Mouse (Mus musculus): ENCODE results near the gene Lage3. TPM values are rescaled to one million over a fixed set of nuclear protein-coding genes. Genes with fewer than 3 reads are reported as not detected.
A peak's percentile ranks its signal among the peaks of the same experiment; 100 is the strongest.

The Lage3 gene
- polyA plus RNA-seq, 1 experiment from 2014 or later: 102 TPM

DNA sequence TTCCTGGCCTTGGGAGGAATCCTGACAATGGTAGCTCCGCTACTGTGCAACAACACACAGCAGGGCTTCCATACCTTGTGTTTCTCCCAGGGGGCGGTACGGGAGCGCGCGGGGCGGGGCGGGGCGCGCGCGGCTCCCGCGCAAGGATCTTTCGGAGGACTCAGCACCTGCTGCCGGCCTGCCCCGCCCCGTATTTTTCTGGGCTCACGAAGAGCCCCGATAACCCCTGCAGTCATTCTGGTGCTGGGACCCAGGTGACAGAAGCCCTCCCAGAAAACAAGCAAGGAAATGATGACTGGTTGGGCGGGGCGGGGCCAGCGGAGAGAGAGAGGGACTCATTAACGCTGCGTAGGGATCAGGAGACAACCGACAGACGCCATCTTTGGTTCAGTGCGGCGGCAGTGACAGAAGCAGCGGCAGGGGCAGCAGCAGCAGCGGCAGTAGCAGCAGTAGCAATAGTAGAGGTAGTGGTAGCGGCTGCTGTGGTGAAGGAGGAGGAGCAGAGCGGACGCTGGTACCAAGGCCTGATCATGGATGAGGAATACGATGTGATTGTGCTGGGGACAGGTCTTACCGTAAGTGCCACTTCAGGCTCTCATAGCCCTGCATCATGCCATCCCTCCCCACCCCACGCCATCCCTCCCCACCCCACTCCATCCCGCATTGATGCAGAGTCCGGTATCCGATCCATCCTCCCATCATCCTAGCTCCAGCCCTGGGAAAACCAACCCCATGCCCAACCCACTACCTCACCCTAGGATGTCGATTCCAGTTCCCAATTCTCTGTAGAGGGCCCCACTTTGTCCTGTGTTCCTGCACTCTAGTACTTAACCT is 48.3 kb downstream of the Lage3 start, which contains the start of gene Gdi1:
Gene Gdi1, plus strand, starts transcription at position 132 of the 834 bp plus-strand sequence.
- ATAC-seq (replicated peaks; ENCODE audit: low FRiP score) (peak; percentile 85), DNase-seq (ENCODE audit: low spot score) (peak; percentile 79)
- H3K4me3 ChIP-seq (ENCODE audit: low read depth, low read length): peak within 1 kb of the TSS; percentile 61
- peak within 1 kb of the TSS; percentile 78 for H3K27ac ChIP-seq (ENCODE audit: low read depth, low read length)
- H3K36me3 ChIP-seq (ENCODE audit: control insufficient read depth, insufficient read depth, low read length): peaks cover 23% of the 10 kb centered on the region; the same call in 1 of the 2 replicates
- peak within 1 kb of the TSS; percentile 77 for H3K9ac ChIP-seq (ENCODE audit: low read depth, low read length)
- WGBS: 6% methylated on average over 41 of the region's 41 CpGs
- H3K4me1 ChIP-seq (replicated peaks; ENCODE audit: control insufficient read depth, insufficient read depth, low read length): no peaks in the 10 kb centered on the region
- no peaks in the 10 kb centered on the region for H3K9me3 ChIP-seq (ENCODE audit: control insufficient read depth, low read length)
- H3K4me2 ChIP-seq: peak within 1 kb of the TSS; percentile 77
- H3K27me3 ChIP-seq (replicated peaks; ENCODE audit: control insufficient read depth, insufficient read depth, low read length): no peaks in the 10 kb centered on the region

Small RNA genes within 50 kb of the gene (microRNA-seq; reads per million reads assigned to microRNA genes)
- 1.4 reads per million for gene Mir7092 (ENCODE audit: borderline number of aligned reads)

Other genes starting within 250 kb of the Lage3 start
- gene Opn1mw, start 226.2 kb downstream of the Lage3 start, polyA plus RNA-seq (2014; fragmentation: Nextera tagmentation; extraction: Ambion mirVana): not detected in 2 replicates
- 10.5 and 11.8 TPM in 2 replicates for gene Mecp2, start 218.3 kb downstream of the Lage3 start, polyA plus RNA-seq (2014; fragmentation: Nextera tagmentation; extraction: Ambion mirVana)
- gene Tex28, start 185.8 kb downstream of the Lage3 start, polyA plus RNA-seq (2014; fragmentation: Nextera tagmentation; extraction: Ambion mirVana): not detected in 2 replicates
- not detected in 2 replicates for gene Tktl1, start 176.4 kb downstream of the Lage3 start, polyA plus RNA-seq (2014; fragmentation: Nextera tagmentation; extraction: Ambion mirVana)
- 172 and 175 TPM in 2 replicates for gene Flna, start 103.8 kb downstream of the Lage3 start, polyA plus RNA-seq (2014; fragmentation: Nextera tagmentation; extraction: Ambion mirVana)
- 20.7 and 23.2 TPM in 2 replicates for gene Emd, start 98.9 kb downstream of the Lage3 start, polyA plus RNA-seq (2014; fragmentation: Nextera tagmentation; extraction: Ambion mirVana)
- 887 and 939 TPM in 2 replicates for gene Rpl10, start 82.8 kb downstream of the Lage3 start, polyA plus RNA-seq (2014; fragmentation: Nextera tagmentation; extraction: Ambion mirVana)
- gene Taz, start 71.7 kb downstream of the Lage3 start, polyA plus RNA-seq (2014; fragmentation: Nextera tagmentation; extraction: Ambion mirVana): 48.5 and 49.8 TPM in 2 replicates
- 12.1 and 15.3 TPM in 2 replicates for gene Dnase1l1, start 71.3 kb downstream of the Lage3 start, polyA plus RNA-seq (2014; fragmentation: Nextera tagmentation; extraction: Ambion mirVana)
- gene Atp6ap1, start 56.5 kb downstream of the Lage3 start, polyA plus RNA-seq (2014; fragmentation: Nextera tagmentation; extraction: Ambion mirVana): 90.5 and 103 TPM in 2 replicates
- 112 and 122 TPM in 2 replicates for gene Gdi1, start 48.6 kb downstream of the Lage3 start, polyA plus RNA-seq (2014; fragmentation: Nextera tagmentation; extraction: Ambion mirVana)
- gene Fam50a, start 40.6 kb downstream of the Lage3 start, polyA plus RNA-seq (2014; fragmentation: Nextera tagmentation; extraction: Ambion mirVana): 55.0 and 55.1 TPM in 2 replicates
- gene Plxna3, start 24.6 kb downstream of the Lage3 start, polyA plus RNA-seq (2014; fragmentation: Nextera tagmentation; extraction: Ambion mirVana): 3.6 and 5.8 TPM in 2 replicates
- 72.0 and 75.4 TPM in 2 replicates for gene Ubl4a, start 19.6 kb upstream of the Lage3 start, polyA plus RNA-seq (2014; fragmentation: Nextera tagmentation; extraction: Ambion mirVana)
- 11.9 and 13.0 TPM in 2 replicates for gene Slc10a3, start 19.7 kb upstream of the Lage3 start, polyA plus RNA-seq (2014; fragmentation: Nextera tagmentation; extraction: Ambion mirVana)
- 16.8 and 18.5 TPM in 2 replicates for gene Fam3a, start 39.7 kb upstream of the Lage3 start, polyA plus RNA-seq (2014; fragmentation: Nextera tagmentation; extraction: Ambion mirVana)
- gene Ikbkg, start 39.7 kb upstream of the Lage3 start, polyA plus RNA-seq (2014; fragmentation: Nextera tagmentation; extraction: Ambion mirVana): 19.2 and 23.0 TPM in 2 replicates
- gene G6pdx, start 75.6 kb upstream of the Lage3 start, polyA plus RNA-seq (2014; fragmentation: Nextera tagmentation; extraction: Ambion mirVana): 65.0 and 76.6 TPM in 2 replicates
- not detected in 2 replicates for gene Gm6880, start 127.8 kb upstream of the Lage3 start, polyA plus RNA-seq (2014; fragmentation: Nextera tagmentation; extraction: Ambion mirVana)
- gene Olfr1326-ps1, start 221.3 kb upstream of the Lage3 start, polyA plus RNA-seq (2014; fragmentation: Nextera tagmentation; extraction: Ambion mirVana): not detected in 2 replicates
- gene Olfr1325, start 239.1 kb upstream of the Lage3 start, polyA plus RNA-seq (2014; fragmentation: Nextera tagmentation; extraction: Ambion mirVana): not detected in 2 replicates

Data from liver, embryonic 11.5 days (tissue).